Mouse (Mus musculus): ENCODE measurements around the gene Asb17. TPM values are rescaled to one million over a fixed set of nuclear protein-coding genes. Genes with fewer than 3 reads are reported as not detected.
"Not testable (repeated sequence)": the region's sequence is repeated elsewhere in the genome, so short reads cannot be mapped to it uniquely, and the experiment has no call there.

Gene Asb17
- total and polyA plus RNA-seq, 2 experiments from 2014 or later = 0.18 TPM; not detected in 1

DNA sequence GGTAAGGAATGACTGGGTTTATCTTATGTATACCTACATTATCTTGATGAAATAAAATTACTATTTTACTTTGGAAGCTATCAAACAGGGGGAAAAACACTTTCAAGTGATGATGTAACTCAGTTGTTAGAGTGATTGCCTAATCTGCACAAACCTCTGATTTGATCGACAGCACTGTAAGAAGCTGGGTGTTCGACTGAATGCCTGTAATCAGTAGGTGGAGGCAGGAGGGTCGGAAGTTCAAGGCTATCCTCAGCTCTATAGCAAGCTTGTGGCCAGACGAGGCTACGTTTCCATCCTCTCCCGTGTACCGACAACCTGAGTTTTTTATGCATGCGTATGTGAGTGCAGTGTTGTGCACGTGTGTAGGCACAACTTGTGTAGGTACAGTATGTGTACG is 18.8 kb upstream of the Asb17 start:
- H3K27me3 ChIP-seq (ENCODE audit: control insufficient read depth, insufficient read depth, low read length) = no peaks in the 10 kb centered on the region
- H3K27ac ChIP-seq (ENCODE audit: low read depth) = no peak overlapping the region
- no peaks in the 10 kb centered on the region for H3K9me3 ChIP-seq (replicated peaks; ENCODE audit: control insufficient read depth, low read length)
- no peak for ATAC-seq (ENCODE audit: insufficient read depth, low read depth)
- no peak overlapping the region for H3K4me2 ChIP-seq (ENCODE audit: low read depth, low read length)
- TF ChIP-seq EP300 (IDR thresholded peaks at IDR 0.05; ENCODE audit: low read depth) (no peak), CTCF (IDR thresholded peaks at IDR 0.05; ENCODE audit: low read depth) (no peak)
- no peaks in the 10 kb centered on the region for H3K36me3 ChIP-seq (replicated peaks; ENCODE audit: control insufficient read depth, insufficient read depth, low read length)
- DNase-seq (ENCODE audit: low spot score) = no peak
- WGBS = 78% methylated on average over 10 of the region's 10 CpGs
- H3K4me1 ChIP-seq (ENCODE audit: control insufficient read depth, insufficient read depth) = no peaks in the 10 kb centered on the region
- no peak overlapping the region for H3K9ac ChIP-seq (replicated peaks; ENCODE audit: low read depth, low read length)
- no peak overlapping the region for H3K4me3 ChIP-seq (ENCODE audit: low read depth, low read length)

DNA sequence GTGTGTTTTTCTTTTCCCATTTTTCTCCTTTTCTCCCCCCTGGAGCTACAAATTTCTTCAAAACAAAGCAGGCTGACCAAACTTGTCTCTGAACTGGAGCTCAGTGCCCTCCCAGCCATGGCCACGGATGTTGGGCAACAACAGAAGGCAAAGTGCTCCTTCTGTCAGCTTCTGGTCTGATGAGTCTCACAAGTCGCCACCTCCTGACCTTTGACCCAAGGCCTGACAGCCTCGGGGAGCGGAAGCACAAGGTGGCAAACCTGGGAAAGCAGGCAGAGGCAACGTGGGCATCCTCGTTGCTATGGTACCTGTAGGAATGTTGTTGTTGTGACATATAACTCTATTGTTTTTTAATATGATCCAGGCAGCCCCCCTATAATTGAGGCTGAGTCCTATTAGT is 17.4 kb upstream of the Asb17 start:
- no peak overlapping the region for H3K27ac ChIP-seq (ENCODE audit: low read depth)
- no peaks in the 10 kb centered on the region for H3K36me3 ChIP-seq (replicated peaks; ENCODE audit: control insufficient read depth, insufficient read depth, low read length)
- TF ChIP-seq CTCF (IDR thresholded peaks at IDR 0.05; ENCODE audit: low read depth) = no peak
- no peaks in the 10 kb centered on the region for H3K9me3 ChIP-seq (replicated peaks; ENCODE audit: control insufficient read depth, low read length)
- H3K4me1 ChIP-seq (ENCODE audit: control insufficient read depth, insufficient read depth) = no peaks in the 10 kb centered on the region
- no peak overlapping the region for H3K4me2 ChIP-seq (ENCODE audit: low read depth, low read length)
- no peak overlapping the region for H3K9ac ChIP-seq (replicated peaks; ENCODE audit: low read depth, low read length)
- H3K4me3 ChIP-seq (ENCODE audit: low read depth, low read length) = no peak overlapping the region
- ATAC-seq (ENCODE audit: insufficient read depth, low read depth) (no peak), DNase-seq (ENCODE audit: low spot score) (no peak)
- no peaks in the 10 kb centered on the region for H3K27me3 ChIP-seq (ENCODE audit: control insufficient read depth, insufficient read depth, low read length)
- WGBS = 46% methylated on average over 6 of the region's 6 CpGs

DNA sequence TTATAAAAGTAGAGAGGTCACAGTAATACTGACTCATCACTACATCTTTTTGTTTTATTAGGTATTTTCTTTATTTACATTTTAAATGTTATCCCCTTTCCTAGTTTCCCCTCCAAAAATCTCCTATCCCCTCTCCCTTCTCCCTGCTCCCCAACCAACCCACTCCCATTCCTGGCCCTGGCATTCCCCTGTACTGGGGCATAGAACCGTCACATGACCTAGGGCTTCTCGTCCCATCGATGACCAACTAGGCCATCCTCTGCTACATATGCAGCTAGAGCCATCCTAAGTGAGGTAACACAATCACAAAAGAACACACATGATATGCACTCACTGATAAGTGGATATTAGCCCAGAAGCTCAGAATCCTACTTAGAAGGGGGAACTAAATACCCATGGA is 14.2 kb upstream of the Asb17 start:
- not testable (repeated sequence) for H3K4me3 ChIP-seq (ENCODE audit: low read depth, low read length); H3K9me3 ChIP-seq (replicated peaks; ENCODE audit: control insufficient read depth, low read length); H3K27me3 ChIP-seq (ENCODE audit: control insufficient read depth, insufficient read depth, low read length); H3K9ac ChIP-seq (replicated peaks; ENCODE audit: low read depth, low read length); H3K27ac ChIP-seq (ENCODE audit: low read depth); ATAC-seq (ENCODE audit: insufficient read depth, low read depth); H3K36me3 ChIP-seq (replicated peaks; ENCODE audit: control insufficient read depth, insufficient read depth, low read length); DNase-seq (ENCODE audit: low spot score); H3K4me1 ChIP-seq (ENCODE audit: control insufficient read depth, insufficient read depth); H3K4me2 ChIP-seq (ENCODE audit: low read depth, low read length)
- 91% methylated on average over 3 of the region's 3 CpGs for WGBS

GRCm38 (mm10) chr3:153831014-153831872 is 12.8 kb upstream of the Asb17 start:
- Histone ChIP-seq H3K9me3 (replicated peaks; ENCODE audit: control insufficient read depth, low read length) (no peaks in the 10 kb centered on the region), H3K4me2 (ENCODE audit: low read depth, low read length) (no peak overlapping the region), H3K27ac (ENCODE audit: low read depth) (no peak overlapping the region), H3K9ac (replicated peaks; ENCODE audit: low read depth, low read length) (no peak overlapping the region), H3K27me3 (ENCODE audit: control insufficient read depth, insufficient read depth, low read length) (no peaks in the 10 kb centered on the region), H3K4me1 (ENCODE audit: control insufficient read depth, insufficient read depth) (no peaks in the 10 kb centered on the region), H3K36me3 (replicated peaks; ENCODE audit: control insufficient read depth, insufficient read depth, low read length) (no peaks in the 10 kb centered on the region), H3K4me3 (ENCODE audit: low read depth, low read length) (no peak overlapping the region)
- WGBS = 76% methylated on average over 11 of the region's 11 CpGs
- DNase-seq (ENCODE audit: low spot score) (peak; percentile 11), ATAC-seq (ENCODE audit: insufficient read depth, low read depth) (peak; percentile 44; the same call in 1 of the 2 replicates)
- TF ChIP-seq EP300 (IDR thresholded peaks at IDR 0.05; ENCODE audit: low read depth) (no peak), CTCF (IDR thresholded peaks at IDR 0.05; ENCODE audit: low read depth) (peak; percentile 45)

DNA sequence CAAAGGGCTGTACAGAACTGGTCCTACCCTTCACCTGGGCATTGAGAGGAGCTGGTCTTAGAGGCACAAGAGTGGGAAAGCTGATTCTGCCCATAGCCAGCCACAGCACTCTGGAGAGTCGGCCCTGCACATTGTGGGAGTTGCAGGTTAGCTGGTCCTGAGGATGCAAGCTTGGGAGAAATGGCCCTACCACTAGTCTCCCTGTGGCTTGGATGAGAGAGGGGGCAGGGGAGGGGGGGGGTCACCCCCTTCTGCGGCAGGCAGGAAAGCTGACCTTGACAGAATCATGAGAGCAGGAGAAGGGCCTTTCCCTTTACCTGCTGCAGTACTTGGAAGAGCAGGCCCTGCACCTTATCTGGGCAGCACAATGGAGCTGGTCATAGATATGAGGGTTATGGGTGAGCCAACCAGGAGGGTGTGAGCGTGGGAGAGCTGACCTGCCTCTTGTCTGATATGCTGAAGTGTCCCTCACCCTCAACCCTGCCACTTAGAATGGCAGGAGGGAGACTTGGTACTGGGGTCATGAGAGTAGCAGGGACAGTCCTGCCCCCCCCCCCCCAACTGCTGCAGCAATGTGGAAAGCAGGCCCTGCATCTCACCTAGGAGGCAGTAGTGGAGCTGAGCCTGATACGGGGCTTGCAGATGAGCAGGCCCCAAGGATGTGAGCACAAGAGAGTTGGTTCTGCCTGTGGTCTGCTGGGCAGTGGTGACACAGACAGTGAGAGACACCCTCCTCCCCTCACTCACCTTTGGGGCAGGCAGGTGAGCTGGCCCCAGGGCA is 11.9 kb upstream of the Asb17 start:
- 56% methylated on average over 4 of the region's 4 CpGs for WGBS
- ATAC-seq (ENCODE audit: insufficient read depth, low read depth) (no peak), DNase-seq (ENCODE audit: low spot score) (no peak)
- no peaks in the 10 kb centered on the region for H3K9me3 ChIP-seq (replicated peaks; ENCODE audit: control insufficient read depth, low read length)
- no peak overlapping the region for H3K4me2 ChIP-seq (ENCODE audit: low read depth, low read length)
- no peak overlapping the region for H3K4me3 ChIP-seq (ENCODE audit: low read depth, low read length)
- TF ChIP-seq CTCF (IDR thresholded peaks at IDR 0.05; ENCODE audit: low read depth) (no peak), EP300 (IDR thresholded peaks at IDR 0.05; ENCODE audit: low read depth) (no peak)
- H3K4me1 ChIP-seq (ENCODE audit: control insufficient read depth, insufficient read depth) = no peaks in the 10 kb centered on the region
- no peak overlapping the region for H3K27ac ChIP-seq (ENCODE audit: low read depth)
- no peak overlapping the region for H3K9ac ChIP-seq (replicated peaks; ENCODE audit: low read depth, low read length)
- no peaks in the 10 kb centered on the region for H3K36me3 ChIP-seq (replicated peaks; ENCODE audit: control insufficient read depth, insufficient read depth, low read length)
- H3K27me3 ChIP-seq (ENCODE audit: control insufficient read depth, insufficient read depth, low read length) = no peaks in the 10 kb centered on the region
